Mouse (Mus musculus) lung, embryonic 15.5 days (tissue): Measurements from ENCODE around the gene Ngp. TPM values are rescaled to one million over a fixed set of nuclear protein-coding genes. Genes with fewer than 3 reads are reported as not detected.
"Not testable (repeated sequence)": the region's sequence is repeated elsewhere in the genome, so short reads cannot be mapped to it uniquely, and the experiment has no call there.

Source experiments
- ATAC-seq: fragments of 200-750 bp; cut with Nextera tagmentation; 2 replicates; pipeline ENCODE4 v1.8.0; 2017; ENCODE audit warnings: moderate number of reproducible peaks, borderline replicate concordance; ENCODE audit not compliant: low FRiP score, low TSS enrichment; ENCODE audit errors: extremely low read depth
- H3K27ac ChIP-seq: fragments of 300-500 bp; sonication (generic); 2 replicates; pipeline ENCODE4 v1.5.1; 2015; ENCODE audit warnings: moderate library complexity, mild to moderate bottlenecking, inconsistent platforms
- H3K27me3 ChIP-seq: fragments of 300-500 bp; sonication (generic); 2 replicates; pipeline ENCODE4 v1.6.1; 2015; ENCODE audit warnings: inconsistent platforms
- H3K36me3 ChIP-seq: fragments of 300-500 bp; sonication (generic); 2 replicates; pipeline ENCODE4 v1.6.1; 2015; ENCODE audit warnings: inconsistent platforms
- H3K4me1 ChIP-seq: fragments of 300-500 bp; sonication (generic); 2 replicates; pipeline ENCODE4 v1.6.1; 2015; ENCODE audit warnings: inconsistent platforms
- H3K4me2 ChIP-seq: fragments of 300-500 bp; sonication (generic); 2 replicates; pipeline ENCODE4 v1.6.1; 2015; ENCODE audit warnings: inconsistent platforms, mild to moderate bottlenecking, moderate library complexity
- H3K4me3 ChIP-seq: fragments of 300-500 bp; sonication (generic); 2 replicates; pipeline ENCODE4 v1.5.1; 2015; ENCODE audit warnings: mild to moderate bottlenecking, inconsistent platforms
- H3K9ac ChIP-seq: fragments of 300-500 bp; sonication (generic); 2 replicates; pipeline ENCODE4 v1.6.1; 2015; ENCODE audit warnings: inconsistent platforms
- H3K9me3 ChIP-seq: fragments of 300-500 bp; sonication (generic); 2 replicates; pipeline ENCODE4 v1.6.1; 2016; ENCODE audit warnings: inconsistent platforms
- WGBS: fragments of 180-500 bp; shearing (Covaris S2); methylation state at CpG from one replicate; pipeline ENCODE4 v1.1.7; 2015; 5-methylcytosine and 5-hydroxymethylcytosine counted together
- polyA plus RNA-seq: library from polyadenylated mRNA; unstranded; fragments of >200 nt; fragmentation: Nextera tagmentation; extraction: Ambion mirVana; gene quantifications from 2 replicates; pipeline ENCODE4 v1.2.1, GENCODE M21; 2015

Ngp gene
- polyA plus RNA-seq = 2.9 and 3.7 TPM in 2 replicates

DNA sequence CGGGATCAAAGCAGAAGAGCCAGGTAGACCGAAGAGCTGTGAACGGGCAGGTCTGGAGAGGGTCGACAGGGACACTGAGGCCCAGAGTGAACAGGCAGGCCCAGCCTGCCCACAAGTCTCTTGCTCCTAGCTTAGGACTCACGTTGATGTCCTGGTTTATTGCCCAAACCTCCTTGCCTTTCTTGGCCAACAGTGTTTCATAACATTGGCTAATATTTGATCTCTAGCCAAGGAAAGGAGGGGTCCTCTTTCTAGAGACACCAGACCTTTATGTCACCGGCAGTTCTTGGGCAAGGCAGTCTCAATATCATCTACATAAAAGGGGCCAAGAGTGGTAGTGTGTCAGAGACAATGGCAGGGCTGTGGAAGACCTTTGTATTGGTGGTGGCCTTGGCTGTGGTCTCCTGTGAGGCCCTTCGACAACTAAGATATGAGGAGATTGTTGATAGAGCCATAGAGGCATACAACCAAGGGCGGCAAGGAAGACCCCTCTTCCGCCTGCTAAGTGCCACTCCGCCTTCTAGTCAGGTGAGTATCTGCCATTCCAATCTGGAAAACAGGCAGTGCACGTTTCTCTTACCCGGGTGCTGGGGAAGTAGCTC, at the start of gene Ngp:
Gene Ngp, plus strand, starts transcription at position 237 of the 602 bp plus-strand sequence.
- Histone ChIP-seq H3K4me2 (no peak within 1 kb of the TSS), H3K4me3 (no peak within 1 kb of the TSS), H3K9me3 (no peaks in the 10 kb centered on the region), H3K4me1 (no peaks in the 10 kb centered on the region), H3K27ac (no peak within 1 kb of the TSS), H3K27me3 (no peaks in the 10 kb centered on the region), H3K36me3 (no peaks in the 10 kb centered on the region), H3K9ac (no peak within 1 kb of the TSS)
- ATAC-seq = no peak
- WGBS = 80% methylated on average over 12 of the region's 12 CpGs

DNA sequence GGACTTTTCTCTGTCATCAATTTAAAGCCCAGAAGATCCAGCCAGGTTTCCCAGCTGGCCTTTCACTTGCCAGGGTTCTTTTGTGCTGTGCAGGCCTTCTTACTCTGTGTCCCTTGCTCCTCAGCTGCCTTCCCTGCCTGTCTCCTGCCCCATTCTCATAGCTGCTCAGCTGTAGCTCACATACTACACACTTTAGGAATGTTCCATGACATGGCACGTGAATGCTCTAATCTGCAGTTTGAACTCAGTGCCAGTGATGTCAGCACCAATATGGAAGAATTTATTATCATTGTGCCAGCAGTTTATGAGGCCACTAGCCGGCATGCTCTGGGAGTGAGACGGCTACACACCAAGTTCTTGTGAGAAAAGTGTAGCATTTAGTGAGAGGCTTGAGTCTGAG, 49.7 kb upstream of the Ngp start:
- Histone ChIP-seq H3K27ac (no peak overlapping the region), H3K4me3 (no peak overlapping the region), H3K9ac (no peak overlapping the region), H3K4me1 (no peaks in the 10 kb centered on the region), H3K27me3 (no peaks in the 10 kb centered on the region), H3K9me3 (no peaks in the 10 kb centered on the region), H3K36me3 (peaks cover 11% of the 10 kb centered on the region; the same call in 1 of the 2 replicates), H3K4me2 (no peak overlapping the region)
- no peak for ATAC-seq
- WGBS = 86% methylated on average over 3 of the region's 3 CpGs

DNA sequence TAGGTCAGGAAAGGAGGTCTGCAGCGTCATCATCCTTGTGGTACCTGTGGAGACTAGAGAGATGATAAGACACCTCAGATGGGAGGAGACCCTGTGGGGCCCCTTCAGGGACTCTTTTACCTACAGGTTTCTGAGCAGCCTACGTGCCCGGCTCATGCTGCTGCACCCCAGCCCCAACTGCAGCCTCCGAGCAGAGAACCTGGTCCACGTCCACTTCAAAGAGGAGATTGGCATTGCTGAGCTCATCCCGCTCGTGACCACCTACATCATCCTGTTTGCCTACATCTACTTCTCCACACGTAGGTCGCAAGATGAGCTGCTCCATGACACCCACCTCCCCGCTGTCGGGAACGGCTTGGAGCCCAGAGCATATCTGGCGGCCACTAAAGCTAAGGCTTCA, 45.7 kb upstream of the Ngp start:
- H3K9me3 ChIP-seq = no peaks in the 10 kb centered on the region
- WGBS = 90% methylated on average over 13 of the region's 13 CpGs
- peaks cover 21% of the 10 kb centered on the region for H3K36me3 ChIP-seq
- no peak for ATAC-seq
- H3K4me1 ChIP-seq = no peaks in the 10 kb centered on the region
- H3K4me3 ChIP-seq = no peak overlapping the region
- no peak overlapping the region for H3K4me2 ChIP-seq
- H3K27ac ChIP-seq = no peak overlapping the region
- H3K9ac ChIP-seq = no peak overlapping the region
- H3K27me3 ChIP-seq = no peaks in the 10 kb centered on the region

DNA sequence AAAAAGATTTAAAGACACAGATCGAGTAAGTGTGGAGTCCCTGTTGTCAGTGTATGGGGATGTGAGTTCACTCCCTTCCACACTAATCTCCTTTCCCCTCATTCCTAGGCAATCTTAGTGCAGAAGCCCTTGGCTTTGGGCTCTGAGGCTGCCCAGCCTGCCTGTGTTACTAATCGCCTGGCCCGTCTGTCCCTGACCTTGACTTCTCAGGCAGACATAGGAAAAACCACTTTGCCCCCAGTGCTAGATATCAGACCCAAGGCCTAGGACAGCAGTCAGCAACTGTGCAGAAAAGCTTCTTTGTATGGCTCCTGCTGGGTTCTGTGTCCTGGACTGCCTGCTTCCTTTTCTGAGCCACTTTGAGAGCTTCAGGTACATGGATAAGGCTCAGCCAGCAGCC, 43.9 kb upstream of the Ngp start:
- no peak for ATAC-seq
- Histone ChIP-seq H3K27me3 (no peaks in the 10 kb centered on the region), H3K9me3 (no peaks in the 10 kb centered on the region), H3K4me3 (no peak overlapping the region), H3K4me1 (peaks cover under 1% of the 10 kb centered on the region; the same call in 1 of the 2 replicates), H3K9ac (no peak overlapping the region), H3K4me2 (no peak overlapping the region), H3K27ac (no peak overlapping the region), H3K36me3 (peaks cover 21% of the 10 kb centered on the region)
- WGBS = 95% methylated on average over 3 of the region's 3 CpGs

DNA sequence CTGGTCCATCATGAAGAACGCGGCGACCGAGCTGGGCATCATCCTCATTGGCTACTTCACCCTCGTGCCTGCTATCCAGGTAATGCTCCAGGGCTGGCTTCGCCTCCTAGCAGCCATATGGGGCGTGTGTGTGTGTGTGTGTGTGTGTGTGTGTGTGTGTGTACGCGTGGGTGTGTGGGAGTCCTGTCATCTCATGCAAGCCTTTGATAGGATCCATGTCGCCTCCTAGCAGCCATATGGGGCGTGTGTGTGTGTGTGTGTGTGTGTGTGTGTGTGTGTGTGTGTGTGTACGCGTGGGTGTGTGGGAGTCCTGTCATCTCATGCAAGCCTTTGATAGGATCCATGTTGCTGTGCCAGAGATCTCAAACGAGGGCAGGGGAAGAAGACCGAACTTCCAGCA, 41.9 kb upstream of the Ngp start:
- not testable (repeated sequence) for ATAC-seq, H3K27me3 ChIP-seq, H3K9me3 ChIP-seq, H3K4me3 ChIP-seq, H3K9ac ChIP-seq, H3K4me2 ChIP-seq, H3K27ac ChIP-seq, H3K4me1 ChIP-seq
- WGBS = 84% methylated on average over 14 of the region's 15 CpGs
- H3K36me3 ChIP-seq = peaks cover 21% of the 10 kb centered on the region

DNA sequence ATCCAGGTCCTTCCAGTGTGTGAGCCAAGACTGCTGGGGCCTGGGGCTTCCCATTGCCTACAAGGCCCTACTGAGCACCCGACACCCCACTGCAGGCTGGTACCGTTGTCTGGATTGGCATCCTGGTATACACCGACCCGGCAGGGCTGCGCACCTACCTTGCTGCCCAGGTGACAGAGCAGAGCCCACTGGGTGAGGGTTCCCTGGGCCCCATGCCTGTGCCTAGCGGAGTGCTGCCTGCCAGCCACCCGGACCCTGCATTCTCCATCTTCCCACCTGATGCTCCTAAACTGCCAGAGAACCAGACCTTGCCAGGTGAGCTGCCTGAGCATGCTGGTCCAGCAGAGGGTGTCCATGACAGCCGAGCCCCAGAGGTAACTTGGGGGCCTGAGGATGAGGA, 40.2 kb upstream of the Ngp start:
- H3K27me3 ChIP-seq = no peaks in the 10 kb centered on the region
- no peaks in the 10 kb centered on the region for H3K9me3 ChIP-seq
- H3K4me1 ChIP-seq = peaks cover 2% of the 10 kb centered on the region; the same call in 1 of the 2 replicates
- H3K4me2 ChIP-seq = no peak overlapping the region
- no peak for ATAC-seq
- no peak overlapping the region for H3K27ac ChIP-seq
- WGBS = 96% methylated on average over 8 of the region's 8 CpGs
- H3K4me3 ChIP-seq = no peak overlapping the region
- H3K9ac ChIP-seq = no peak overlapping the region
- peaks cover 20% of the 10 kb centered on the region for H3K36me3 ChIP-seq

DNA sequence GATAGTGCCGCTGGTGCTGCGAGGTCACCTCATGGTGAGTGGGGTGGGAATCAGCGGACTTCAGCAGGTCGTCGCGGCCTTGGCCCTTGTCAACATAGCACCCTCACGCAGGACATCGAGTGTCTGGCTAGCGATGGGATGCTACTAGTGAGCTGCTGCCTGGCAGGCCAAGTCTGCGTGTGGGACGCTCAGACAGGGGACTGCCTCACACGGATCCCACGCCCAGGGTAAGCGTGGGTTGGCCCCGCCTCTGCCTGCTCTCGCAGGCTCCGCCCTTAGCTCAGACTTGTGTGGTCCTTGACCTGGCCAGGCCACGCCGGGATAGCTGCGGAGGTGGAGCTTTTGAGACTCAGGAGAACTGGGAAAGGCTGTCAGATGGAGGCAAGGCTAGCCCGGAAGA, 38.9 kb upstream of the Ngp start:
- Histone ChIP-seq H3K9ac (no peak overlapping the region), H3K4me1 (peaks cover 2% of the 10 kb centered on the region; the same call in 1 of the 2 replicates), H3K27ac (no peak overlapping the region), H3K9me3 (no peaks in the 10 kb centered on the region), H3K4me2 (peak overlapping the region; percentile 23; the same call in 1 of the 2 replicates), H3K27me3 (no peaks in the 10 kb centered on the region), H3K36me3 (peaks cover 31% of the 10 kb centered on the region), H3K4me3 (no peak overlapping the region)
- peak; percentile 27; the same call in 1 of the 2 replicates for ATAC-seq
- 27% methylated on average over 21 of the region's 21 CpGs for WGBS

DNA sequence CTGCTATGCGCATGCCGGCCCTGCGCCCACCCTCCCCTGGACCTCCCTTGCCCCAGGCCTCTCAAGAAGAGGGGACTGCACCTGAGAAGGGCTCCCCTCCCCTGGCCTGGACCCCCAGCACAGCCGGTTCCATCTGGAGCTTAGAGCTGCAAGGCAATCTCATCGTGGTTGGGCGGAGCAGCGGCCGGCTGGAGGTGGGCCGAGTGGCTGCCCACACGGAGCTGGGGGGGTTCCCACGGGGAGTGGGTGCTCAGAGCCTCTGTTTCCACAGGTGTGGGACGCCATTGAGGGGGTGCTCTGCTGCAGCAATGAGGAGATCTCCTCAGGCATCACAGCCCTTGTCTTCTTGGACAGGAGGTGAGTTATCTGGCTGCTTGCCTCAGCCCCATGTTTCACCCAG, 38.3 kb upstream of the Ngp start:
- 71% methylated on average over 11 of the region's 12 CpGs for WGBS
- Histone ChIP-seq H3K4me2 (no peak overlapping the region), H3K27ac (no peak overlapping the region), H3K36me3 (peaks cover 36% of the 10 kb centered on the region), H3K9ac (no peak overlapping the region), H3K9me3 (no peaks in the 10 kb centered on the region), H3K4me1 (peaks cover 2% of the 10 kb centered on the region; the same call in 1 of the 2 replicates), H3K27me3 (no peaks in the 10 kb centered on the region), H3K4me3 (no peak overlapping the region)
- ATAC-seq = no peak

DNA sequence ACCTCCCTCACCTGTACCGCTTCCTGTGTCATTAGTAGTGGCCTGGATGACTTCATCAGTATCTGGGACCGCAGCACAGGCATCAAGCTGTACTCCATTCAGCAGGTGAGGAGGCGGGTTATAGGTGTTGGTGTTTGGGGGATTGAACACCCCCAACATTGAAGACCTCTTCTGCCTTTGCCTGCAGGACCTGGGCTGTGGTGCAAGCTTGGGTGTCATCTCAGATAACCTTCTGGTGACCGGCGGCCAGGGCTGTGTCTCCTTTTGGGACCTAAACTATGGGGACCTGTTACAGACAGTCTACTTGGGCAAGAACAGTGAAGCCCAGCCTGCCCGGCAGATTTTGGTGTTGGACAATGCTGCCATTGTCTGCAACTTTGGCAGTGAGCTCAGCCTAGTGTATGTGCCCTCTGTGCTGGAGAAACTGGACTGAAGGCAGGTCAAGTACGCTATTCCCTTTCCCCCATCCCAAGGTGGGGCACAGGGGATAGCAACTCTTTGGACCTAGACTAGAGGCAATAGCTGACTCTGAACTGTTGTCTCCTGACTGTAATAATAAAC, 35.1 kb upstream of the Ngp start:
- peaks cover 54% of the 10 kb centered on the region for H3K36me3 ChIP-seq
- ATAC-seq = no peak
- WGBS = 83% methylated on average over 7 of the region's 7 CpGs

DNA sequence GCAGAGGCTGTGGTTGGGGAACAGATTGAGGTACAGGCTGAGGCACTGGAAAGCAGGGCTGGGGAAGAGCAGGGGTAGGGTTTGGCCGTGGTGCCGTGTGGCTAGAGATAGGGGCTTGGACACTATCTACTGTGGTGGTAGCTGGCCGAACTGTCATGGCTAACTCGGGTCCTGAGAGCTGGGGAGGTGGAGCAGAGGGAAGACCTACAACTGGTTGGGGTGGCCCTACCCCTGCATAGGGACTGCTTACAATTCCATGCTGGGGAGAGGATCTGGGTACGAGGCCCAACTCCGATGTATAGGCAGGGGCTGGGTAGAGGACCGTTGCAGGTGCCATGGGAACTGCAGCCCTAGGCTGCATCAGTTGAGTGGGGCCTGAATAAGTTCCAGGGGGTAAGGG, 31.5 kb upstream of the Ngp start:
- Histone ChIP-seq H3K27ac (no peak overlapping the region), H3K36me3 (peaks cover 86% of the 10 kb centered on the region), H3K27me3 (no peaks in the 10 kb centered on the region), H3K4me3 (no peak overlapping the region), H3K9ac (no peak overlapping the region), H3K9me3 (no peaks in the 10 kb centered on the region), H3K4me2 (no peak overlapping the region), H3K4me1 (no peaks in the 10 kb centered on the region)
- ATAC-seq = no peak
- WGBS = 89% methylated on average over 7 of the region's 7 CpGs

More for the DNA sequence above, 35.1 kb upstream of the Ngp start:
- H3K4me2 ChIP-seq = no peak overlapping the region
- H3K9me3 ChIP-seq = no peaks in the 10 kb centered on the region
- H3K4me1 ChIP-seq = peaks cover 2% of the 10 kb centered on the region; the same call in 1 of the 2 replicates
- H3K4me3 ChIP-seq = no peak overlapping the region
- no peak overlapping the region for H3K9ac ChIP-seq
- H3K27ac ChIP-seq = no peak overlapping the region
- no peaks in the 10 kb centered on the region for H3K27me3 ChIP-seq

DNA sequence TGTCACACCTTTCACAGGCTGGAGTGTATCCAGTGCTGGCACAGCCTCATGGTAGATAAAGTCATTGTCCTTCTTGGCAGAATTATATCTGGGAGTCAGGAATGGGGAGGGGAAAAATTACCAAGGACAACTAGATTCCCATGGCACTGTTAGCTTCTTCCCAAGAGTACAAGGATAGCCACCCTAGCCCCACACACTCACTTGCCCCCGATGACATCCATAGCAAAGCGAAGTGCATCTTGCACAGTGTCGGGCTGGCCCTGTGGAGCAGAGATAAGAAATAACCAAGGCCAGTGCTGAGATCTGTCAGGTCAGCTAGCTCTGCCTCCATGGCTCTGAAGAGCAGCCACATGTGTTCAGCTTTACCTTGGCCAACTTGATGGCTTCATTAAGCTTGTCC, 28.7 kb upstream of the Ngp start:
- Histone ChIP-seq H3K4me3 (no peak overlapping the region), H3K9me3 (no peaks in the 10 kb centered on the region), H3K27ac (no peak overlapping the region), H3K4me2 (no peak overlapping the region), H3K27me3 (no peaks in the 10 kb centered on the region), H3K4me1 (no peaks in the 10 kb centered on the region), H3K36me3 (peaks cover 72% of the 10 kb centered on the region), H3K9ac (no peak overlapping the region)
- WGBS = 91% methylated on average over 3 of the region's 3 CpGs
- no peak for ATAC-seq

DNA sequence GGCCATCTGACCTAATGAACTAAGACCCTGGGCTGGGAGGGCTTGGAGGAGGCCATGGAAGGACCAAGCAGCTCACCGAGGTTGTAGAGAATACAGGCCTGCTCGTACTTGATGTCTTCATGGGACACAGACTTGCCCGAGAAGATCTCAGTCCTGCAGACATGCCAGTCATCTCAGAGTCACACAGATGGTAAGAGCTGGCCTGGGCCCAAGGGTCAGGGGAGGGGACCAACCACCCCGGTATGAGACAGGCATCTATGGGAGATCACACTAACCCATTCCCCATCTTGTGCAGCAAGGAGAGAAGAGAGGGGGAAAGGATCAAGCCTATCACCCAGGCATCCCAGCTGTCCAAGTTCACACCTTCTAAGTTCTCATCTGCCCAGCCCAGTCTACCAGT, 26.3 kb upstream of the Ngp start:
- Histone ChIP-seq H3K27ac (no peak overlapping the region), H3K4me3 (no peak overlapping the region), H3K36me3 (peaks cover 57% of the 10 kb centered on the region), H3K9ac (no peak overlapping the region), H3K27me3 (no peaks in the 10 kb centered on the region), H3K4me2 (no peak overlapping the region), H3K4me1 (no peaks in the 10 kb centered on the region), H3K9me3 (no peaks in the 10 kb centered on the region)
- no peak for ATAC-seq
- 89% methylated on average over 4 of the region's 4 CpGs for WGBS
